Mouse (Mus musculus): ENCODE results near the gene Afap1.

Gene Afap1

GRCm38 (mm10) chr5:35960168-35960567, 67.0 kb downstream of the Afap1 start:
- H3K4me1 ChIP-seq (replicated peaks; ENCODE audit: low read depth, low read length): 0 out of 2 replicates have a peak, but pooled peaks cover 7% of the 10 kb centered on the region
- no peaks in the 10 kb centered on the region for H3K36me3 ChIP-seq (ENCODE audit: insufficient read depth, low read length)
- H3K4me3 ChIP-seq (replicated peaks; ENCODE audit: low read length): no peak overlapping the region
- TF ChIP-seq NANOG (IDR thresholded peaks at IDR 0.05; ENCODE audit: borderline replicate concordance, low read length): no peak
- no peak for TF ChIP-seq CTCF (conservative IDR thresholded peaks at IDR 0.05; ENCODE audit: low read length)
- TF ChIP-seq POU5F1 (IDR thresholded peaks at IDR 0.05; ENCODE audit: borderline replicate concordance, low read length): no peak
- no peaks in the 10 kb centered on the region for H3K9me3 ChIP-seq (ENCODE audit: low read length)
- H3K27me3 ChIP-seq (ENCODE audit: insufficient read depth, low read length): no peaks in the 10 kb centered on the region

- Histone ChIP-seq H3K36me3 (ENCODE audit: insufficient read depth, low read length) (no peaks in the 10 kb centered on the region), H3K4me1 (replicated peaks; ENCODE audit: low read depth, low read length) (0 out of 2 replicates have a peak, but pooled peaks cover 3% of the 10 kb centered on the region), H3K27me3 (ENCODE audit: insufficient read depth, low read length) (no peaks in the 10 kb centered on the region), H3K9me3 (ENCODE audit: low read length) (0 out of 2 replicates have a peak, but pooled peaks cover 2% of the 10 kb centered on the region), H3K4me3 (replicated peaks; ENCODE audit: low read length) (no peak overlapping the region)
- TF ChIP-seq CTCF (conservative IDR thresholded peaks at IDR 0.05; ENCODE audit: low read length) (no peak), POU5F1 (IDR thresholded peaks at IDR 0.05; ENCODE audit: borderline replicate concordance, low read length) (no peak), NANOG (IDR thresholded peaks at IDR 0.05; ENCODE audit: borderline replicate concordance, low read length) (no peak)
Observed at GRCm38 (mm10) chr5:35961271-35961670, 68.2 kb downstream of the Afap1 start.

GRCm38 (mm10) chr5:35963635-35964034, 70.5 kb downstream of the Afap1 start:
- H3K9me3 ChIP-seq (ENCODE audit: low read length): 0 out of 2 replicates have a peak, but pooled peaks cover 3% of the 10 kb centered on the region

GRCm38 (mm10) chr5:35965036-35965435, 71.9 kb downstream of the Afap1 start:
- TF ChIP-seq POU5F1 (IDR thresholded peaks at IDR 0.05; ENCODE audit: borderline replicate concordance, low read length) (no peak), CTCF (conservative IDR thresholded peaks at IDR 0.05; ENCODE audit: low read length) (no peak), NANOG (IDR thresholded peaks at IDR 0.05; ENCODE audit: borderline replicate concordance, low read length) (no peak)
- no peaks in the 10 kb centered on the region for H3K27me3 ChIP-seq (ENCODE audit: insufficient read depth, low read length)

More at GRCm38 (mm10) chr5:35963635-35964034, 70.5 kb downstream of the Afap1 start:
- TF ChIP-seq CTCF (conservative IDR thresholded peaks at IDR 0.05; ENCODE audit: low read length) (no peak), NANOG (IDR thresholded peaks at IDR 0.05; ENCODE audit: borderline replicate concordance, low read length) (no peak), POU5F1 (IDR thresholded peaks at IDR 0.05; ENCODE audit: borderline replicate concordance, low read length) (no peak)
- no peaks in the 10 kb centered on the region for H3K27me3 ChIP-seq (ENCODE audit: insufficient read depth, low read length)
- H3K4me3 ChIP-seq (replicated peaks; ENCODE audit: low read length): no peak overlapping the region
- H3K4me1 ChIP-seq (replicated peaks; ENCODE audit: low read depth, low read length): 0 out of 2 replicates have a peak, but pooled peaks cover 3% of the 10 kb centered on the region
- no peaks in the 10 kb centered on the region for H3K36me3 ChIP-seq (ENCODE audit: insufficient read depth, low read length)

GRCm38 (mm10) chr5:35969857-35970256, 76.7 kb downstream of the Afap1 start:
- Histone ChIP-seq H3K27me3 (ENCODE audit: insufficient read depth, low read length) (no peaks in the 10 kb centered on the region), H3K36me3 (ENCODE audit: insufficient read depth, low read length) (no peaks in the 10 kb centered on the region), H3K4me3 (replicated peaks; ENCODE audit: low read length) (no peak overlapping the region), H3K9me3 (ENCODE audit: low read length) (0 out of 2 replicates have a peak, but pooled peaks cover 3% of the 10 kb centered on the region), H3K4me1 (replicated peaks; ENCODE audit: low read depth, low read length) (no peaks in the 10 kb centered on the region)
- TF ChIP-seq CTCF (conservative IDR thresholded peaks at IDR 0.05; ENCODE audit: low read length): no peak
- TF ChIP-seq POU5F1 (IDR thresholded peaks at IDR 0.05; ENCODE audit: borderline replicate concordance, low read length): no peak
- TF ChIP-seq NANOG (IDR thresholded peaks at IDR 0.05; ENCODE audit: borderline replicate concordance, low read length): no peak

More at GRCm38 (mm10) chr5:35965036-35965435, 71.9 kb downstream of the Afap1 start:
- Histone ChIP-seq H3K4me1 (replicated peaks; ENCODE audit: low read depth, low read length) (0 out of 2 replicates have a peak, but pooled peaks cover 3% of the 10 kb centered on the region), H3K9me3 (ENCODE audit: low read length) (0 out of 2 replicates have a peak, but pooled peaks cover 3% of the 10 kb centered on the region), H3K36me3 (ENCODE audit: insufficient read depth, low read length) (no peaks in the 10 kb centered on the region), H3K4me3 (replicated peaks; ENCODE audit: low read length) (no peak overlapping the region)

GRCm38 (mm10) chr5:35970380-35971105, 77.4 kb downstream of the Afap1 start:
- Histone ChIP-seq H3K4me1 (replicated peaks; ENCODE audit: low read depth, low read length) (no peaks in the 10 kb centered on the region), H3K36me3 (ENCODE audit: insufficient read depth, low read length) (no peaks in the 10 kb centered on the region), H3K9me3 (ENCODE audit: low read length) (0 out of 2 replicates have a peak, but pooled peaks cover 3% of the 10 kb centered on the region), H3K27me3 (ENCODE audit: insufficient read depth, low read length) (no peaks in the 10 kb centered on the region), H3K4me3 (replicated peaks; ENCODE audit: low read length) (no peak overlapping the region)
- TF ChIP-seq POU5F1 (IDR thresholded peaks at IDR 0.05; ENCODE audit: borderline replicate concordance, low read length) (no peak), CTCF (conservative IDR thresholded peaks at IDR 0.05; ENCODE audit: low read length) (no peak), NANOG (IDR thresholded peaks at IDR 0.05; ENCODE audit: borderline replicate concordance, low read length) (no peak)

GRCm38 (mm10) chr5:35971841-35972578, 78.9 kb downstream of the Afap1 start:
- Histone ChIP-seq H3K27me3 (ENCODE audit: insufficient read depth, low read length) (no peaks in the 10 kb centered on the region), H3K4me3 (replicated peaks; ENCODE audit: low read length) (no peak overlapping the region), H3K36me3 (ENCODE audit: insufficient read depth, low read length) (no peaks in the 10 kb centered on the region), H3K9me3 (ENCODE audit: low read length) (no peaks in the 10 kb centered on the region), H3K4me1 (replicated peaks; ENCODE audit: low read depth, low read length) (no peaks in the 10 kb centered on the region)
- no peak for TF ChIP-seq POU5F1 (IDR thresholded peaks at IDR 0.05; ENCODE audit: borderline replicate concordance, low read length)
- peak; percentile 84 for TF ChIP-seq CTCF (conservative IDR thresholded peaks at IDR 0.05; ENCODE audit: low read length)
- no peak for TF ChIP-seq NANOG (IDR thresholded peaks at IDR 0.05; ENCODE audit: borderline replicate concordance, low read length)

GRCm38 (mm10) chr5:35972739-35973138, 79.6 kb downstream of the Afap1 start:
- H3K27me3 ChIP-seq (ENCODE audit: insufficient read depth, low read length): no peaks in the 10 kb centered on the region
- no peaks in the 10 kb centered on the region for H3K4me1 ChIP-seq (replicated peaks; ENCODE audit: low read depth, low read length)
- no peaks in the 10 kb centered on the region for H3K9me3 ChIP-seq (ENCODE audit: low read length)
- TF ChIP-seq NANOG (IDR thresholded peaks at IDR 0.05; ENCODE audit: borderline replicate concordance, low read length): no peak
- no peak for TF ChIP-seq POU5F1 (IDR thresholded peaks at IDR 0.05; ENCODE audit: borderline replicate concordance, low read length)
- TF ChIP-seq CTCF (conservative IDR thresholded peaks at IDR 0.05; ENCODE audit: low read length): no peak
- H3K36me3 ChIP-seq (ENCODE audit: insufficient read depth, low read length): 0 out of 2 replicates have a peak, but pooled peaks cover 3% of the 10 kb centered on the region
- H3K4me3 ChIP-seq (replicated peaks; ENCODE audit: low read length): no peak overlapping the region

All from E14TG2a.4 (cell line).